Mouse (Mus musculus) hindbrain, embryonic 16.5 days (tissue): Measurements from ENCODE around the gene Sdccag8. TPM values are rescaled to one million over a fixed set of nuclear protein-coding genes. Genes with fewer than 3 reads are reported as not detected.

Experiments used
- ATAC-seq: fragments of 200-750 bp; cut with Nextera tagmentation; 2 replicates; pipeline ENCODE4 v1.8.0; 2017; ENCODE audit warnings: moderate TSS enrichment, moderate library complexity
- H3K27ac ChIP-seq: fragments of 300-500 bp; sonication (generic); 2 replicates; pipeline ENCODE4 v1.5.1; 2014; ENCODE audit warnings: low read depth, mild to moderate bottlenecking, control low read depth, low read length, moderate library complexity
- H3K27me3 ChIP-seq: fragments of 300-500 bp; sonication (generic); replicated peaks from 2 replicates; pipeline ENCODE4 v1.6.1; 2014; ENCODE audit warnings: low read length; ENCODE audit not compliant: control insufficient read depth, insufficient read depth
- H3K36me3 ChIP-seq: fragments of 300-500 bp; sonication (generic); 2 replicates; pipeline ENCODE4 v1.6.1; 2014; ENCODE audit warnings: mild to moderate bottlenecking, low read length, moderate library complexity, mixed read lengths; ENCODE audit not compliant: control insufficient read depth, insufficient read depth
- H3K4me1 ChIP-seq: fragments of 300-500 bp; sonication (generic); 2 replicates; pipeline ENCODE4 v1.6.1; 2014; ENCODE audit warnings: low read depth, low read length; ENCODE audit not compliant: control insufficient read depth, insufficient read depth
- H3K4me2 ChIP-seq: fragments of 300-500 bp; sonication (generic); 2 replicates; pipeline ENCODE4 v1.6.1; 2014; ENCODE audit warnings: mild to moderate bottlenecking, low read length, control low read depth, moderate library complexity
- H3K4me3 ChIP-seq: fragments of 300-500 bp; sonication (generic); 2 replicates; pipeline ENCODE4 v1.5.1; 2014; ENCODE audit warnings: mild to moderate bottlenecking, low read length, control low read depth, moderate library complexity
- H3K9ac ChIP-seq: fragments of 300-500 bp; sonication (generic); 2 replicates; pipeline ENCODE4 v1.6.1; 2014; ENCODE audit warnings: low read depth, mild to moderate bottlenecking, control low read depth, low read length, moderate library complexity
- H3K9me3 ChIP-seq: fragments of 300-500 bp; sonication (generic); 2 replicates; pipeline ENCODE4 v1.6.1; 2014; ENCODE audit warnings: mild to moderate bottlenecking, low read length, moderate library complexity; ENCODE audit not compliant: control insufficient read depth
- WGBS: fragments of 180-500 bp; shearing (Covaris S2); extraction: QIAGEN DNeasy Blood & Tissue Kit; methylation state at CpG from one replicate; pipeline ENCODE4 v1.1.7; 2014; 5-methylcytosine and 5-hydroxymethylcytosine counted together
- polyA plus RNA-seq: library from polyadenylated mRNA; unstranded; fragments of >200 nt; fragmentation: Nextera tagmentation; extraction: Ambion mirVana; gene quantifications from 2 replicates; pipeline ENCODE4 v1.2.1, GENCODE M21; 2015

The Sdccag8 gene
- polyA plus RNA-seq, 1 experiment from 2014 or later = 25.8 TPM

GRCm38 (mm10) chr1:176997711-176998689 is 183.5 kb downstream of the Sdccag8 start:
- ATAC-seq = peak; percentile 43
- H3K4me3 ChIP-seq = peak overlapping the region; percentile 21
- peaks cover 52% of the 10 kb centered on the region for H3K4me1 ChIP-seq
- no peaks in the 10 kb centered on the region for H3K9me3 ChIP-seq
- peak overlapping the region; percentile 64 for H3K9ac ChIP-seq
- peak overlapping the region; percentile 86 for H3K27ac ChIP-seq
- peak overlapping the region; percentile 51 for H3K4me2 ChIP-seq
- no peaks in the 10 kb centered on the region for H3K27me3 ChIP-seq
- H3K36me3 ChIP-seq = no peaks in the 10 kb centered on the region
- WGBS = 17% methylated on average over 33 of the region's 33 CpGs

DNA sequence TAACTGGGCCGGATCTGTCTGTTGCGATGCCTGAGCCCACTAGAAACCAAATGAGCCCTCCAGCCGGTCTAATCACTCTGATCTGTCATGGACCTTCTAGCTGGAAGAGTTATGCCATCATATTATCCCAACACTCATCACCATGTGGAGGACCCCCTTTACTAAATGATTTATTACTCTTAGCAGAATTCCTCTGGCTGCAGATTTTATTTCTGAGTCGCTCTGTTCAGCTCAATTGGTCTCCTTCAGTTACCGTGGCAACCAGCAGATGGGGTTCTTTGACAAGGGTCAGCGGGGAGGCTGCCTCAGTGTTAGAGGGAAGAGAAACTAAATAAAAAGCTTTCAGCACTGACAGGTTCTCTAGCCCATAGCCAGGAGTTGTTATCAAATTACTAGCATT is 184.6 kb downstream of the Sdccag8 start:
- peaks cover 52% of the 10 kb centered on the region for H3K4me1 ChIP-seq
- peak; percentile 57 for ATAC-seq
- H3K4me3 ChIP-seq = no peak overlapping the region
- no peaks in the 10 kb centered on the region for H3K9me3 ChIP-seq
- peak overlapping the region; percentile 50 for H3K27ac ChIP-seq
- no peaks in the 10 kb centered on the region for H3K36me3 ChIP-seq
- H3K9ac ChIP-seq = no peak overlapping the region
- no peak overlapping the region for H3K4me2 ChIP-seq
- H3K27me3 ChIP-seq = no peaks in the 10 kb centered on the region
- WGBS = 11% methylated on average over 6 of the region's 6 CpGs

GRCm38 (mm10) chr1:177002951-177003350 is 188.5 kb downstream of the Sdccag8 start:
- ATAC-seq = peak; percentile 12; the same call in 1 of the 2 replicates
- H3K9ac ChIP-seq = no peak overlapping the region
- 51% methylated on average over 6 of the region's 6 CpGs for WGBS

GRCm38 (mm10) chr1:177004041-177004741 is 189.7 kb downstream of the Sdccag8 start:
- no peak overlapping the region for H3K4me2 ChIP-seq
- H3K9ac ChIP-seq = no peak overlapping the region
- ATAC-seq = peak; percentile 60
- WGBS = 56% methylated on average over 4 of the region's 4 CpGs
- H3K27ac ChIP-seq = no peak overlapping the region
- no peaks in the 10 kb centered on the region for H3K27me3 ChIP-seq
- H3K36me3 ChIP-seq = no peaks in the 10 kb centered on the region
- H3K4me3 ChIP-seq = no peak overlapping the region
- H3K4me1 ChIP-seq = peaks cover 19% of the 10 kb centered on the region
- H3K9me3 ChIP-seq = no peaks in the 10 kb centered on the region

More at GRCm38 (mm10) chr1:177002951-177003350, 188.5 kb downstream of the Sdccag8 start:
- H3K4me3 ChIP-seq = no peak overlapping the region
- no peaks in the 10 kb centered on the region for H3K9me3 ChIP-seq
- no peak overlapping the region for H3K4me2 ChIP-seq
- peaks cover 30% of the 10 kb centered on the region for H3K4me1 ChIP-seq
- H3K27me3 ChIP-seq = no peaks in the 10 kb centered on the region
- no peaks in the 10 kb centered on the region for H3K36me3 ChIP-seq
- no peak overlapping the region for H3K27ac ChIP-seq

DNA sequence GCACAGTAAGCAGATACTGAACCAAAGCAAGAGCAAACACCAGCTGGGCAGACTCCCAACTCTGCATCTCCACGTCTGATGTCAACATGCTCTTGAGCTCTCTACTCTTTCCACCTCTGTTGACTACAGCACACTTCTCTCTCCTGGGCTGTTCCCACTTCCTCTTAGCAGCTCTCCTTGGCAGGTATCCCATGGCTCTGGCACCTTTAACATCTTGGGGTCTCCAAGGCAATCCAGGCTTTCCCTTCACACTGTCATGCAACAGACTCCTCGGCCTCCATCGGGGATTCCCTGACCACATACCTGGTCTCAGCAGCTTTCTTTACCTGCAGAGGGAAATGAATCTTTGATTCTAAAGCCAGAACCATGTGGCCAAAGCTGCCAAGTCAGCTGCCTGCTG is 192.9 kb downstream of the Sdccag8 start:
- Histone ChIP-seq H3K4me3 (no peak overlapping the region), H3K27me3 (no peaks in the 10 kb centered on the region), H3K4me2 (no peak overlapping the region), H3K9ac (no peak overlapping the region), H3K27ac (no peak overlapping the region), H3K4me1 (peaks cover 26% of the 10 kb centered on the region), H3K36me3 (no peaks in the 10 kb centered on the region), H3K9me3 (no peaks in the 10 kb centered on the region)
- no peak for ATAC-seq
- WGBS = 83% methylated on average over 3 of the region's 3 CpGs

DNA sequence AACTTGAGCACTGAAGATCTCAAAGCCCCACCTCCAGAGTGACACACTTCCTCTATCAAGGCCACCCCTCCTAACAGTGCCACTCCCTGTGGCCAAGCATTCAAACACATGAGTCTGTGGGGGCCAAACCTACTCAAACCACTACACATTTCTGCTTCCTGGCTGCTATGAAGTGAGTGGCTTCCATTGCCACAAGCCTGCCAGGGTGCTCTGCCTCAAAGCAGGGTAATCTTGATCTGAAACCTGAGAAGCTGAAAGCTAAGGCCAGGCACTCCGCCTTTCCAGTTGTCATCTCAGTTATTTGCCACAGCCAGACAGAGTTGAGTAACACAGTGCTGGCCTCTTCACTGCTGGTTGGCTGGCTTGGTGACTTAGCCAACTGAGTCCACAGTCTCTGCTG is 194.3 kb downstream of the Sdccag8 start:
- no peaks in the 10 kb centered on the region for H3K9me3 ChIP-seq
- no peak overlapping the region for H3K4me2 ChIP-seq
- 72% methylated on average over 1 of the region's 1 CpGs for WGBS
- no peak overlapping the region for H3K27ac ChIP-seq
- H3K9ac ChIP-seq = no peak overlapping the region
- no peaks in the 10 kb centered on the region for H3K27me3 ChIP-seq
- peaks cover 24% of the 10 kb centered on the region for H3K4me1 ChIP-seq
- H3K36me3 ChIP-seq = no peaks in the 10 kb centered on the region
- no peak for ATAC-seq
- H3K4me3 ChIP-seq = no peak overlapping the region

- Histone ChIP-seq H3K27ac (peak overlapping the region; percentile 60; the same call in 1 of the 2 replicates), H3K4me3 (no peak overlapping the region), H3K4me1 (peaks cover 18% of the 10 kb centered on the region), H3K27me3 (no peaks in the 10 kb centered on the region), H3K4me2 (no peak overlapping the region), H3K9me3 (no peaks in the 10 kb centered on the region), H3K9ac (0 out of 2 replicates have a peak overlapping the region, but pooled peaks have one; percentile 29), H3K36me3 (no peaks in the 10 kb centered on the region)
- 17% methylated on average over 3 of the region's 3 CpGs for WGBS
- ATAC-seq = peak; percentile 12; the same call in 1 of the 2 replicates
Measured at GRCm38 (mm10) chr1:177010041-177010440, 195.6 kb downstream of the Sdccag8 start.

- Histone ChIP-seq H3K27me3 (no peaks in the 10 kb centered on the region), H3K4me3 (no peak overlapping the region), H3K36me3 (no peaks in the 10 kb centered on the region), H3K4me2 (no peak overlapping the region), H3K27ac (peak overlapping the region; percentile 60; the same call in 1 of the 2 replicates), H3K9me3 (no peaks in the 10 kb centered on the region), H3K4me1 (peaks cover 16% of the 10 kb centered on the region), H3K9ac (peak overlapping the region; percentile 29; the same call in 1 of the 2 replicates)
- ATAC-seq = no peak
- WGBS = 46% methylated on average over 6 of the region's 6 CpGs
Measured at GRCm38 (mm10) chr1:177010607-177011302, 196.3 kb downstream of the Sdccag8 start.
